Mouse (Mus musculus): Measurements from ENCODE around the gene Mas1. TPM values are rescaled to one million over a fixed set of nuclear protein-coding genes. Genes with fewer than 3 reads are reported as not detected.

Mas1 gene
- total and polyA plus RNA-seq, 3 experiments: not detected

DNA sequence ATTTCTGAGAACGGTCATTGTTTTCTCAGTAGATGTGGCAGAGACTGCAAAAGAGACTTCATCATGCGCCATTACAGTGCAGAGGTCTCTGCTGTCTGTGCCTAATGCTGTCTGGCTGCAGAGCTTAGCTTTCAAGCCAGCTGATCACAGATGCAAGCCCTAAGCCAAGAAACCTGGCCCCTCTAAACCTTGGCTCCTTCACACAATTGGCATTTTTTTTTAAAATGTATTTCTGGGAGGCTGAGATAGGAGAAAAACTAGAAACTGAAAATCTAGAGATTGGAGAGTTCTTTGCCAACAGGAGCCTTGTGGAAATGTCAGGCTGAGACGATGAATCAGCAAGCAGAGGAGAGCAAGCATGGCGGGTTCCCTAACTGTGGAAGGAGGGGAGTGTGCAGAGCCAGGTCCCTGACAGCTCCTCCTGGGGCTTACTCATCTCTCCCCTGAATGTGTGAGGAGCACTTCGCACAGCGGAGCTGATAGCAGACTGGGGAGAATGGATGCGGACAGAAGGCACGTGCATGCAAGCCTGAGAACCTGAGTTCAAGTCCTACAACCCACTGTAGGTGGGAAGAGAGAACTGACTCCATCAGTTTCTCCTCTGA, 18.1 kb downstream of the Mas1 start:
- Histone ChIP-seq H3K9me3 (replicated peaks; ENCODE audit: insufficient read depth, low read length) (no peaks in the 10 kb centered on the region), H3K27me3 (ENCODE audit: control insufficient read depth in 1 of 2, insufficient read depth in 2 of 2, low read length in 2 of 2) (0 out of 4 replicates have a peak, but pooled peaks cover 0 to 4% of the 10 kb centered on the region in 2 experiments)

DNA sequence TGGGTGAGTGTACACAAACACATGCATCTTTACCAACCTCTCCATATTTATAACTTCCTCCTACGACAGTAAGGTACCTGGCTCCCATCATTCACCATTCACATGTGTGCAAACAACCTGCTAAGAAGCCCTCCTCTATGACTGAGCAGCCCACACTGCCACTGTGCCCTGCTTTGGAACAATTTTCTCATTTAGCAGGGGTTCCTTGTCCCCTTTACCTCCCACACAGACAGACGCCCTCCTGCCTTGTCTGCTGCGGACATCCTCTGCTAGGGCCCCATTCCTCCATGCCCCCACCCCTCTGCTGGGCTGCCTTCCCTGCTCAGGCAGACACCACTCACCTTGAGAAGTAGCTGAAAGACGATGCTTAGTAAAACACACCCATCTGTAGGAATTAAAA, 20.2 kb downstream of the Mas1 start:
- H3K9ac ChIP-seq (ENCODE audit: control insufficient read depth, low read depth, low read length, poor library complexity, severe bottlenecking): no peak overlapping the region
- H3K9me3 ChIP-seq (replicated peaks; ENCODE audit: insufficient read depth, low read length): no peaks in the 10 kb centered on the region
- TF ChIP-seq UBTF (IDR thresholded peaks at IDR 0.05; ENCODE audit: borderline replicate concordance, insufficient read depth, low read depth, low read length): no peak
- no peak for TF ChIP-seq ZNF384 (IDR thresholded peaks at IDR 0.05; ENCODE audit: low read depth, low read length)
- no peak for TF ChIP-seq SMC3 (IDR thresholded peaks at IDR 0.05; ENCODE audit: low read depth, low read length)
- no peaks in the 10 kb centered on the region for H3K79me2 ChIP-seq (ENCODE audit: control insufficient read depth, insufficient read depth, low read length, poor library complexity)
- H3K27me3 ChIP-seq (ENCODE audit: control insufficient read depth in 1 of 2, insufficient read depth in 2 of 2, low read length in 2 of 2): 0 out of 4 replicates have a peak, but pooled peaks cover 0 to 4% of the 10 kb centered on the region in 2 experiments
- no peak overlapping the region for H3K27ac ChIP-seq (ENCODE audit: control insufficient read depth, low read depth, low read length)
- DNase-seq (ENCODE audit: low read depth, low spot score): no peak
- H3K4me3 ChIP-seq (ENCODE audit: control insufficient read depth in 1 of 2, insufficient read depth in 1 of 2, low read depth in 2 of 2, low read length in 2 of 2): no peak overlapping the region
- no peaks in the 10 kb centered on the region; a peak in 1 of 4 replicates for H3K4me1 ChIP-seq (ENCODE audit: control insufficient read depth in 1 of 2, insufficient read depth in 2 of 2, low read length in 2 of 2)
- no peaks in the 10 kb centered on the region for H3K36me3 ChIP-seq (ENCODE audit: control insufficient read depth in 1 of 2, insufficient read depth in 2 of 2, low read length in 2 of 2)

More for the DNA sequence above, 18.1 kb downstream of the Mas1 start:
- Histone ChIP-seq H3K9ac (ENCODE audit: control insufficient read depth, low read depth, low read length, poor library complexity, severe bottlenecking) (no peak overlapping the region), H3K4me3 (ENCODE audit: control insufficient read depth in 1 of 2, insufficient read depth in 1 of 2, low read depth in 2 of 2, low read length in 2 of 2) (no peak overlapping the region), H3K79me2 (ENCODE audit: control insufficient read depth, insufficient read depth, low read length, poor library complexity) (no peaks in the 10 kb centered on the region), H3K4me1 (ENCODE audit: control insufficient read depth in 1 of 2, insufficient read depth in 2 of 2, low read length in 2 of 2) (peaks cover 0 to 2% of the 10 kb centered on the region in 2 experiments; a peak in 1 of 4 replicates), H3K27ac (ENCODE audit: control insufficient read depth, low read depth, low read length) (no peak overlapping the region), H3K36me3 (ENCODE audit: control insufficient read depth in 1 of 2, insufficient read depth in 2 of 2, low read length in 2 of 2) (0 out of 4 replicates have a peak, but pooled peaks cover 0 to 2% of the 10 kb centered on the region in 2 experiments)
- no peak for DNase-seq (ENCODE audit: low read depth, low spot score)
- TF ChIP-seq SMC3 (IDR thresholded peaks at IDR 0.05; ENCODE audit: low read depth, low read length) (no peak), BHLHE40 (IDR thresholded peaks at IDR 0.05; ENCODE audit: borderline replicate concordance, low read depth, low read length) (no peak), UBTF (IDR thresholded peaks at IDR 0.05; ENCODE audit: borderline replicate concordance, insufficient read depth, low read depth, low read length) (no peak), TBP (IDR thresholded peaks at IDR 0.05; ENCODE audit: low read depth, low read length) (no peak), MAX (IDR thresholded peaks at IDR 0.05; ENCODE audit: low read length) (no peak)

GRCm38 (mm10) chr17:12846474-12846873, 21.5 kb downstream of the Mas1 start:
- H3K27me3 ChIP-seq (ENCODE audit: control insufficient read depth in 1 of 2, insufficient read depth in 2 of 2, low read length in 2 of 2): 0 out of 4 replicates have a peak, but pooled peaks cover 0 to 4% of the 10 kb centered on the region in 2 experiments
- H3K79me2 ChIP-seq (ENCODE audit: control insufficient read depth, insufficient read depth, low read length, poor library complexity): no peaks in the 10 kb centered on the region
- TF ChIP-seq CHD2 (IDR thresholded peaks at IDR 0.05; ENCODE audit: low read length): no peak
- TF ChIP-seq CTCF (IDR thresholded peaks at IDR 0.05 in 2 of 3, conservative IDR thresholded peaks at IDR 0.05 in 1 of 3; ENCODE audit: control insufficient read depth in 1 of 3, insufficient read depth in 1 of 3, low read depth in 2 of 3, low read length in 3 of 3, poor library complexity in 1 of 3, severe bottlenecking in 1 of 3): no peak
- no peak for TF ChIP-seq TAL1 (IDR thresholded peaks at IDR 0.05; ENCODE audit: low read length)
- TF ChIP-seq MAX (IDR thresholded peaks at IDR 0.05; ENCODE audit: low read length): no peak
- no peak for TF ChIP-seq SMC3 (IDR thresholded peaks at IDR 0.05; ENCODE audit: low read depth, low read length)
- no peak for TF ChIP-seq MAZ (IDR thresholded peaks at IDR 0.05; ENCODE audit: low read depth, low read length)
- no peak for TF ChIP-seq EP300 (IDR thresholded peaks at IDR 0.05; ENCODE audit: low read depth in 1 of 2, low read length in 2 of 2)
- no peak for TF ChIP-seq MYB (IDR thresholded peaks at IDR 0.05; ENCODE audit: low read depth, low read length)
- TF ChIP-seq ZC3H11A (IDR thresholded peaks at IDR 0.05; ENCODE audit: low read depth, low read length): no peak
- no peak for TF ChIP-seq USF1 (IDR thresholded peaks at IDR 0.05; ENCODE audit: low read depth, low read length)
- no peak for TF ChIP-seq MEF2A (IDR thresholded peaks at IDR 0.05; ENCODE audit: extremely low read depth, insufficient replicate concordance, low read depth, low read length, poor library complexity, severe bottlenecking)
- TF ChIP-seq POLR2AphosphoS2 (IDR thresholded peaks at IDR 0.05; ENCODE audit: low read length): no peak
- TF ChIP-seq ETS1 (IDR thresholded peaks at IDR 0.05; ENCODE audit: low read depth, low read length): no peak
- no peak for TF ChIP-seq ELF1 (IDR thresholded peaks at IDR 0.05; ENCODE audit: low read depth, low read length)
- no peak for TF ChIP-seq ZNF384 (IDR thresholded peaks at IDR 0.05; ENCODE audit: low read depth, low read length)
- TF ChIP-seq GABPA (IDR thresholded peaks at IDR 0.05; ENCODE audit: low read depth, low read length): no peak
- no peak for TF ChIP-seq MAFK (IDR thresholded peaks at IDR 0.05; ENCODE audit: borderline replicate concordance, low read depth, low read length)
- TF ChIP-seq RCOR1 (IDR thresholded peaks at IDR 0.05; ENCODE audit: low read depth, low read length): no peak
- no peak for TF ChIP-seq SIN3A (IDR thresholded peaks at IDR 0.05; ENCODE audit: low read length)
- no peak overlapping the region for H3K27ac ChIP-seq (ENCODE audit: control insufficient read depth, low read depth, low read length)
- H3K36me3 ChIP-seq (ENCODE audit: control insufficient read depth in 1 of 2, insufficient read depth in 2 of 2, low read length in 2 of 2): no peaks in the 10 kb centered on the region
- H3K4me1 ChIP-seq (ENCODE audit: control insufficient read depth in 1 of 2, insufficient read depth in 2 of 2, low read length in 2 of 2): no peaks in the 10 kb centered on the region; a peak in 1 of 4 replicates
- H3K9ac ChIP-seq (ENCODE audit: control insufficient read depth, low read depth, low read length, poor library complexity, severe bottlenecking): no peak overlapping the region
- DNase-seq (ENCODE audit: low read depth, low spot score): no peak
- no peak overlapping the region for H3K4me3 ChIP-seq (ENCODE audit: control insufficient read depth in 1 of 2, insufficient read depth in 1 of 2, low read depth in 2 of 2, low read length in 2 of 2)
- no peaks in the 10 kb centered on the region for H3K9me3 ChIP-seq (replicated peaks; ENCODE audit: insufficient read depth, low read length)
